Mouse (Mus musculus): ENCODE data around the gene Adgrl3. TPM values are rescaled to one million over a fixed set of nuclear protein-coding genes. Genes with fewer than 3 reads are reported as not detected.

Adgrl3 gene
- polyA plus RNA-seq, 1 experiment from 2014 or later, result 38.2 TPM

- no peak overlapping the region for H3K4me2 ChIP-seq
- no peak overlapping the region for H3K9ac ChIP-seq
- H3K36me3 ChIP-seq, result no peaks in the 10 kb centered on the region
- H3K4me3 ChIP-seq, result no peak overlapping the region
- no peak for ATAC-seq (ENCODE audit: insufficient number of reproducible peaks, insufficient read depth, low FRiP score, low TSS enrichment, low read depth)
- 90% methylated on average over 2 of the region's 2 CpGs for WGBS
- H3K27me3 ChIP-seq, result no peaks in the 10 kb centered on the region
- no peaks in the 10 kb centered on the region for H3K9me3 ChIP-seq
- H3K4me1 ChIP-seq, result no peaks in the 10 kb centered on the region
- no peak overlapping the region for H3K27ac ChIP-seq
Measured at GRCm38 (mm10) chr5:81638422-81638821, 618.5 kb downstream of the Adgrl3 start.

DNA sequence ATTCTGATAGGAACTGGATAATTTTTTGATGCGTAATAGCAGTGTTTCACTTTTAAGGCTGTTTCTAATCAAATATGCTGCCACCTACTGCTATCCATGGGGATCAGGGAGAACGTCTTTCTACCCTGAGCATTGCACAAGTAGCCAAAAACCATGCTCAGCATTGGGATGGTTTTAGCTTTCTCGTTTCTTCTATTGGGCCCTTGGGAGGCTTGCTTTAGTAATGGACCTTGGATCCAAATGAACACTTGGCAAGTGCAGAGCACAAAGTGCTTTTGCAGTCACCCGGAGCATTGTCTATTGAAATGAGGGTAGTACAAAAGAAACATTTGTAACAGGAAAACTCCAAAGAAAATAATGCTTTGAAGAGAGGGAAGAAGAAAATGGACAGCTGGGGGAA, 620.2 kb downstream of the Adgrl3 start:
- Histone ChIP-seq H3K4me3 (no peak overlapping the region), H3K9me3 (no peaks in the 10 kb centered on the region), H3K36me3 (no peaks in the 10 kb centered on the region), H3K27ac (no peak overlapping the region), H3K4me2 (no peak overlapping the region), H3K9ac (no peak overlapping the region), H3K4me1 (no peaks in the 10 kb centered on the region), H3K27me3 (no peaks in the 10 kb centered on the region)
- no peak for ATAC-seq (ENCODE audit: insufficient number of reproducible peaks, insufficient read depth, low FRiP score, low TSS enrichment, low read depth)
- 64% methylated on average over 4 of the region's 4 CpGs for WGBS

DNA sequence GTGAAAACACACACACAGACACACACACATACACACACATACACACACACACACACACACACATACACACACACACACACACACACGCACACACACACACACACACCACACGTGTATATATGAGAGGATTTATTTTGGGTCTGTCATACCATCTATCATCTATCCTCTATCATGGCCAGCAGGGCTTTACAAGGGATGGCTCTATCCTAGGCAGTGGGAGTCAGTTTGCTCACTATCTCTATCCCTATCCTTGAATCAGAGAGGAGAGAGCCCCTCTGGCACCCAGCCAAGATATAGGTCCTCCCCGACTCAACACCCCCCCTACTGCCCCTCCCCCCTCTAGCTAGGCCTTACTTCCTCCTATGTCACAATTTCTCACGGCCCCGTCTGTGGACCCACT, 625.6 kb downstream of the Adgrl3 start:
- Histone ChIP-seq H3K4me2 (no peak overlapping the region), H3K4me3 (no peak overlapping the region), H3K27ac (no peak overlapping the region), H3K27me3 (no peaks in the 10 kb centered on the region), H3K9me3 (no peaks in the 10 kb centered on the region), H3K9ac (no peak overlapping the region), H3K36me3 (peaks cover 5% of the 10 kb centered on the region; the same call in 1 of the 2 replicates), H3K4me1 (no peaks in the 10 kb centered on the region)
- ATAC-seq (ENCODE audit: insufficient number of reproducible peaks, insufficient read depth, low FRiP score, low TSS enrichment, low read depth), result no peak
- WGBS, result 82% methylated on average over 5 of the region's 5 CpGs

DNA sequence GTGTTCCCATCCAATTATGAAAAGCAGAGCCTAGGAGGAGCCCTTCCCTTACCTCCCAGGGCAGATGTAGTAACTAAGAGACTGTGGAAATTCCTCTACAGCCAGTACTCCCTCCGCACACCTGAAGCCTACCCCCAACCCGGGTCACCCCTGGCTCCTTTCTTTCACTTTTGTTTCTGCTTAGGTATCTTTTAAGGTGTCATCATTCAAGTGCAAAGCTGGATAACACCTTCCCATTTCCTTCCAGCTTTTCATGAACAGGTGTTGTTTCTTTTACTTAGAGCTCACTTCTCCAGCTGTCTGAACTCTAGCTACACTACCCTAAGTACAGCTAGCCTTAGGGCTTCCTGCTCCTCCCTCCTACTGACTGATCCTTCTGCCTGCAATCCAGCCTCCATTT, 634.0 kb downstream of the Adgrl3 start:
- H3K9ac ChIP-seq, result no peak overlapping the region
- H3K4me1 ChIP-seq, result no peaks in the 10 kb centered on the region
- H3K9me3 ChIP-seq, result no peaks in the 10 kb centered on the region
- H3K27ac ChIP-seq, result no peak overlapping the region
- no peaks in the 10 kb centered on the region for H3K36me3 ChIP-seq
- no peak for ATAC-seq (ENCODE audit: insufficient number of reproducible peaks, insufficient read depth, low FRiP score, low TSS enrichment, low read depth)
- 41% methylated on average over 2 of the region's 2 CpGs for WGBS
- H3K4me3 ChIP-seq, result no peak overlapping the region
- no peaks in the 10 kb centered on the region for H3K27me3 ChIP-seq
- H3K4me2 ChIP-seq, result no peak overlapping the region

GRCm38 (mm10) chr5:81661611-81662390, 641.9 kb downstream of the Adgrl3 start:
- no peak overlapping the region for H3K9ac ChIP-seq
- no peak overlapping the region for H3K4me3 ChIP-seq
- H3K27ac ChIP-seq, result no peak overlapping the region
- 31% methylated on average over 6 of the region's 6 CpGs for WGBS
- no peaks in the 10 kb centered on the region for H3K4me1 ChIP-seq
- no peaks in the 10 kb centered on the region for H3K27me3 ChIP-seq
- ATAC-seq (ENCODE audit: insufficient number of reproducible peaks, insufficient read depth, low FRiP score, low TSS enrichment, low read depth), result no peak
- no peak overlapping the region for H3K4me2 ChIP-seq
- peaks cover 2% of the 10 kb centered on the region; the same call in 1 of the 2 replicates for H3K36me3 ChIP-seq
- no peaks in the 10 kb centered on the region for H3K9me3 ChIP-seq

DNA sequence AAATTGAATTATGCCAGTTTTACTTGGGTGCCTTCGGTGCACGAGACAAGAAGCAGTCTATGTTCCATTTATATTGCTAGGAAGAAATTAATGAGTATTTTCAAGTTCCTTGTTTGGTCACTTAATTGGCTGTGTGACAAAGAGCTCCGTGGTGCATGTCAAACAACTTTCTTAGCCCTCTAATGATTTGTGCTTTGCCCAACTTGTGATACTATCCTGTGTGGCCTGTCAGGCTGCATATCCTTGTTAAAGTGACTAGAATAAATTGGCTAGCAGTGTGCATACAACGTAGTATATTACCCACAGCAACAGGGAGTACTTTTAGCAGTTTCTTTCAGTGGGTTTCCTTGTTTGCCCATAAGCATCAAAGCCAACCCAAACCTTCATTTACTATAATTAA, 651.1 kb downstream of the Adgrl3 start:
- ATAC-seq (ENCODE audit: insufficient number of reproducible peaks, insufficient read depth, low FRiP score, low TSS enrichment, low read depth), result no peak
- Histone ChIP-seq H3K36me3 (peaks cover 3% of the 10 kb centered on the region; the same call in 1 of the 2 replicates), H3K4me1 (no peaks in the 10 kb centered on the region), H3K4me2 (no peak overlapping the region), H3K9ac (no peak overlapping the region), H3K4me3 (no peak overlapping the region), H3K27ac (no peak overlapping the region), H3K27me3 (no peaks in the 10 kb centered on the region), H3K9me3 (no peaks in the 10 kb centered on the region)
- 74% methylated on average over 4 of the region's 4 CpGs for WGBS

DNA sequence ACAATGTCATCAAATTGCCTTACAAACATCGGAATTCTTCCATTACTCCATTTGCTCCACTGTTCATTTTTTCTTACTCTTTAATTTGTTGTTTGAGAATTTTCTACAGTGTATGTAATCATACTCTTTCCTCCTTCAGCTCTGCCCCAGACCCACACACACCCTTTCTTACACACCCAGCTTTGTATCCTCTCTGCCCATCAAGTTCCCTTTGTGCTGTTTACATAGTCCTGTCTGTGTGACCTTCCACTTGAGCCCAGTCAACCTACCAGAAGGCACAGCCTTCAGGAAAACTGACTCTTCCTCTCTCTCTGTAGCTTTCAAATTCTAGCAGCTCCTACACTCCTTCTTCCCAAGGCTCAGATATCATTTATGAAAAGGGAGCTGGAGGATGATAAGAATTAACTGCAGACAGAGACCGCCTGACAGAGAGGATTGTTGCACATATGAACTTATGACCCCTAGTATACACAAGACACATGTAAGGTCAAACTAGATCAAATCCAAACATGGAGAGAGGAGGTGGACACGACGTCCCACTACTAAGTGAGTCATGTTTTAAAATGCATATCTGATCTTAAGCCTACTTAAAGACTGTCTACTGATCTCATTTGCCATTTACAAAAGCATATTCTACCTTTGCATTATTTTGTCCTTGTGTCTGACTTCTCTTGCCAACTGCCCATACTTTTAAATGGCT, 654.5 kb downstream of the Adgrl3 start:
- H3K9ac ChIP-seq, result no peak overlapping the region
- no peaks in the 10 kb centered on the region for H3K27me3 ChIP-seq
- H3K4me1 ChIP-seq, result no peaks in the 10 kb centered on the region
- H3K4me2 ChIP-seq, result no peak overlapping the region
- no peak overlapping the region for H3K4me3 ChIP-seq
- H3K27ac ChIP-seq, result no peak overlapping the region
- no peaks in the 10 kb centered on the region for H3K36me3 ChIP-seq
- no peak for ATAC-seq (ENCODE audit: insufficient number of reproducible peaks, insufficient read depth, low FRiP score, low TSS enrichment, low read depth)
- WGBS, result 66% methylated on average over 4 of the region's 4 CpGs
- no peaks in the 10 kb centered on the region for H3K9me3 ChIP-seq

- Histone ChIP-seq H3K9me3 (no peaks in the 10 kb centered on the region), H3K9ac (no peak overlapping the region), H3K36me3 (no peaks in the 10 kb centered on the region), H3K27me3 (no peaks in the 10 kb centered on the region), H3K4me2 (no peak overlapping the region), H3K4me1 (no peaks in the 10 kb centered on the region), H3K4me3 (no peak overlapping the region), H3K27ac (no peak overlapping the region)
- 63% methylated on average over 1 of the region's 1 CpGs for WGBS
- ATAC-seq (ENCODE audit: insufficient number of reproducible peaks, insufficient read depth, low FRiP score, low TSS enrichment, low read depth), result no peak
Measured at GRCm38 (mm10) chr5:81674975-81675371, 655.0 kb downstream of the Adgrl3 start.

DNA sequence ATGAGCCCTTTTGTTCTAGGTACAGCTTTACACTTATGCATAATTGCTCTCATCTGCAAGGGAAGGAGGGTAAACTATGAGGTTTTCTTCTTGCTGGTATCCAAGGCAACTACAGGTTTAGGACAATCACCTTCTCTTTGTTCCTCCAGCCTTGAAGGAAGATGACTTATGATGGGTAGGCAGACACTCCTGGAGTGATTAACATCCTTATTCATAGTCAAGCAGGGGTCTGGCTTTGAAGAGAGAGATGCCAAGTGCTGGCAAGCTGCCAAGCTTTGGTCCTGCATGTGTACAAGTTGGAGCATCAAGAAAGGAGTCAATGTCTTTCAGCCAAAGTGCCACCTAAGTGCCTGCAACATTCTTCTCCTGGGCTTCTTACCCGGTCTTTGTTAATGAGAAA, 657.0 kb downstream of the Adgrl3 start:
- H3K9me3 ChIP-seq, result no peaks in the 10 kb centered on the region
- H3K4me1 ChIP-seq, result no peaks in the 10 kb centered on the region
- no peaks in the 10 kb centered on the region for H3K36me3 ChIP-seq
- H3K27ac ChIP-seq, result no peak overlapping the region
- H3K9ac ChIP-seq, result no peak overlapping the region
- WGBS, result 93% methylated on average over 1 of the region's 1 CpGs
- H3K4me3 ChIP-seq, result no peak overlapping the region
- no peak for ATAC-seq (ENCODE audit: insufficient number of reproducible peaks, insufficient read depth, low FRiP score, low TSS enrichment, low read depth)
- no peak overlapping the region for H3K4me2 ChIP-seq
- no peaks in the 10 kb centered on the region for H3K27me3 ChIP-seq

- H3K36me3 ChIP-seq, result no peaks in the 10 kb centered on the region
- H3K4me2 ChIP-seq, result no peak overlapping the region
- no peak overlapping the region for H3K27ac ChIP-seq
- no peak overlapping the region for H3K9ac ChIP-seq
- H3K27me3 ChIP-seq, result no peaks in the 10 kb centered on the region
- WGBS, result 75% methylated on average over 3 of the region's 3 CpGs
- no peak for ATAC-seq (ENCODE audit: insufficient number of reproducible peaks, insufficient read depth, low FRiP score, low TSS enrichment, low read depth)
- H3K4me1 ChIP-seq, result no peaks in the 10 kb centered on the region
- no peak overlapping the region for H3K4me3 ChIP-seq
- H3K9me3 ChIP-seq, result no peaks in the 10 kb centered on the region
Measured at GRCm38 (mm10) chr5:81686206-81686605, 666.3 kb downstream of the Adgrl3 start.

- Histone ChIP-seq H3K27ac (no peak overlapping the region), H3K36me3 (no peaks in the 10 kb centered on the region), H3K9ac (no peak overlapping the region), H3K4me2 (no peak overlapping the region), H3K4me3 (no peak overlapping the region), H3K4me1 (no peaks in the 10 kb centered on the region), H3K27me3 (no peaks in the 10 kb centered on the region), H3K9me3 (no peaks in the 10 kb centered on the region)
- 74% methylated on average over 4 of the region's 4 CpGs for WGBS
- ATAC-seq (ENCODE audit: insufficient number of reproducible peaks, insufficient read depth, low FRiP score, low TSS enrichment, low read depth), result no peak
Measured at GRCm38 (mm10) chr5:81686845-81687244, 666.9 kb downstream of the Adgrl3 start.

DNA sequence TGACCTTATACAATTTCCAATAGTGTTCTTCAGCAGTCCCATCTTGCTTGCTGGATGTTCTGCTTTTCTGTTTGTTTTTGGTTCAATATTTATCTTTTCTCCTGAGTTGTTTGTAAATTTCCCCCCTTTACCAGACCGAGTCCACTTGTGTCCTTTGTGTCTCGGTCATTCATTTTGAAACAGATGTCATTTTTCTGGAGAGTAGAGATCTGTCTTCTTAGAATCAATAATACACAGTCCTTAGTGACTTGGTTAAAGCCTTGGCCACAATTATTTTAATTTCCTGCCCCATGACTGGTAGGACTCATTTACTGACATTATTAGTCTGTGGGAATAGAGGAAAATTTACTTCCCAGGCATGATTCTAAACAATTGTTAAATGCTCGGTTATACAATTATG, 709.7 kb downstream of the Adgrl3 start:
- 0 out of 2 replicates have a peak, but pooled peaks cover 8% of the 10 kb centered on the region for H3K36me3 ChIP-seq
- H3K4me2 ChIP-seq, result no peak overlapping the region
- WGBS, result 80% methylated on average over 3 of the region's 3 CpGs

More for the DNA sequence above, 709.7 kb downstream of the Adgrl3 start:
- H3K4me3 ChIP-seq, result no peak overlapping the region
- H3K9me3 ChIP-seq, result no peaks in the 10 kb centered on the region
- no peak for ATAC-seq (ENCODE audit: insufficient number of reproducible peaks, insufficient read depth, low FRiP score, low TSS enrichment, low read depth)
- H3K9ac ChIP-seq, result no peak overlapping the region
- H3K27ac ChIP-seq, result no peak overlapping the region
- H3K4me1 ChIP-seq, result no peaks in the 10 kb centered on the region
- no peaks in the 10 kb centered on the region for H3K27me3 ChIP-seq

All from embryonic facial prominence, embryonic 13.5 days (tissue).